Mouse (Mus musculus): ENCODE measurements around the gene Ak2.

DNA sequence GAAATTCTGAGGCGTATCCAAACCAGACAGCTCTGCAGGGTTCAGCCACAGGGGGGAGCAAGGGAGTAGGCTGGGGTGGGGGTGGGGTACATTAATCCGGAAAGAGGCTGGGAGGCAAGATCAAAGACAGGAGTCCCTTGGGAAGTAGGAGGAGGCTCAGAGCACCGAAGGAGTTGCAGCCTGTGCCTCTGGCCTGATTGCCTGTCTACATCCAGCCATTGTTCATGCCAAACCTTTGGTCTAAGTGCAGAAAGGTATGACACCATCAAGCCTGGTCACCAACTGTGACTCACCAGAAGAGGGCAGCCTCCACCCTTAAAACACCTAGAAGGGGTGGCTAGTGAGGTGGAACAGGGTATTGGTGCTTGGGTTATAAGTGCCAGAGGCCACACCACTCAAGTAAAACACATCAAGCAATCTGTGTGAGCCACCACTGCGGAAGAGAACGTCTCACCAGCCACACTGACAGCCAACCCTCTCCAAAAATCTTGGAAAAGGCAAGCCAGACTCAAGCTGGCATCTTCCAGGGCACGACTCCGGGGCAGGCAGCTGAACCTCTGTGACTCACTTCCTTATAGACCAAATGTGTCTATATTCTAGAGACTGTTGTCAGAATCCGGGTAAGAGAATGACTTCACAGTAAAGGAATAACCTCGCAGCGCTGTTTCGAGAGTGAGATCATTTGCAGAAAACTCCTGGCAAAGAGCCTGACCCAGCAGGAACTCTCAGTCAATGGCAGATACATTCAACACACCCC is 34.4 kb upstream of the Ak2 start:
- TF ChIP-seq CTCF (IDR thresholded peaks at IDR 0.05; ENCODE audit: low read depth) = peak; percentile 79
- no peak for TF ChIP-seq EP300 (optimal IDR thresholded peaks at IDR 0.05)

All from stomach, postnatal 0 days (tissue).